Mouse (Mus musculus) embryonic facial prominence, embryonic 15.5 days (tissue): ENCODE measurements at regions not wholly inside any gene's neighbourhood (a gene's known extent, or its start where the extent isn't known, plus 50 kb on each side); places are given as distances from the start of the nearest gene placed in this dataset.
A peak's percentile ranks its signal among the peaks of the same experiment; 100 is the strongest.

Experiments used
- ATAC-seq: fragments of 200-750 bp; cut with Nextera tagmentation; 2 replicates; pipeline ENCODE4 v1.8.0; 2017; ENCODE audit warnings: low read depth, moderate TSS enrichment; ENCODE audit not compliant: insufficient number of reproducible peaks, low FRiP score, low TSS enrichment
- H3K27ac ChIP-seq: fragments of 300-500 bp; sonication (generic); replicated peaks from 2 replicates; pipeline ENCODE4 v1.5.1; 2015; ENCODE audit warnings: mild to moderate bottlenecking, inconsistent platforms
- H3K27me3 ChIP-seq: fragments of 300-500 bp; sonication (generic); 2 replicates; pipeline ENCODE4 v1.6.1; 2015; ENCODE audit warnings: inconsistent platforms
- H3K36me3 ChIP-seq: fragments of 300-500 bp; sonication (generic); 2 replicates; pipeline ENCODE4 v1.6.1; 2015; ENCODE audit warnings: mild to moderate bottlenecking, inconsistent platforms
- H3K4me1 ChIP-seq: fragments of 300-500 bp; sonication (generic); 2 replicates; pipeline ENCODE4 v1.6.1; 2015; ENCODE audit warnings: inconsistent platforms
- H3K4me2 ChIP-seq: fragments of 300-500 bp; sonication (generic); replicated peaks from 2 replicates; pipeline ENCODE4 v1.6.1; 2015; ENCODE audit warnings: mild to moderate bottlenecking, inconsistent platforms
- H3K4me3 ChIP-seq: fragments of 300-500 bp; sonication (generic); replicated peaks from 2 replicates; pipeline ENCODE4 v1.5.1; 2015; ENCODE audit warnings: mild to moderate bottlenecking, inconsistent platforms
- H3K9ac ChIP-seq: fragments of 300-500 bp; sonication (generic); 2 replicates; pipeline ENCODE4 v1.6.1; 2015; ENCODE audit warnings: inconsistent platforms
- H3K9me3 ChIP-seq: fragments of 300-500 bp; sonication (generic); replicated peaks from 2 replicates; pipeline ENCODE4 v1.6.1; 2016; ENCODE audit warnings: inconsistent platforms
- WGBS: fragments of 180-500 bp; shearing (Covaris S2); methylation state at CpG from one replicate; pipeline ENCODE4 v1.1.7; 2015; 5-methylcytosine and 5-hydroxymethylcytosine counted together

DNA sequence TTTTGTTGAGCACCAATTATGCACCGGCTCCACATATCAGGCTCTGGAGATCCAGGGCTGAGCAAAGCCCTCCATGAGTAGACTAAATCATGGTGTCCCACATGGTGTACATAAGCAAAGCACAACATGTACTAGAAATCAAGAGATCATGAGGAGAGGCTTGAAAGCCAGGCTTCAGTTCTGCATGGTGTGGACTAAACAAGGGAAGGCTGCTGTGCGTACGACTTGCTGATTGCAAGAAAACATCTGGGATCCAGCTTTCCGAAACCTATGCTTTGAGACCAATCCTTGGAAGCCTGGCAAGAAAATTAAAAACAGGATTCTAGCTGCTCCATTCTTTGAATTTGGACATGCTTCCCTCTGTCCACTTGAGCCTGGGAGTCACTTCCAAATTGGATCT is 249.1 kb upstream of the Sp8 start:
- Histone ChIP-seq H3K9ac (no peak overlapping the region), H3K27ac (no peak overlapping the region), H3K9me3 (no peaks in the 10 kb centered on the region), H3K4me3 (no peak overlapping the region), H3K4me2 (no peak overlapping the region), H3K36me3 (no peaks in the 10 kb centered on the region), H3K27me3 (no peaks in the 10 kb centered on the region), H3K4me1 (no peaks in the 10 kb centered on the region)
- peak; percentile 43; the same call in 1 of the 2 replicates for ATAC-seq
- 35% methylated on average over 4 of the region's 4 CpGs for WGBS

GRCm38 (mm10) chr12:118594781-118595574 is 251.2 kb upstream of the Sp8 start:
- ATAC-seq, result no peak
- 47% methylated on average over 18 of the region's 18 CpGs for WGBS
- Histone ChIP-seq H3K4me3 (no peak overlapping the region), H3K9me3 (no peaks in the 10 kb centered on the region), H3K4me1 (no peaks in the 10 kb centered on the region), H3K36me3 (no peaks in the 10 kb centered on the region), H3K9ac (no peak overlapping the region), H3K4me2 (no peak overlapping the region), H3K27ac (no peak overlapping the region), H3K27me3 (no peaks in the 10 kb centered on the region)

GRCm38 (mm10) chr12:118583829-118584628 is 262.1 kb upstream of the Sp8 start:
- H3K27ac ChIP-seq, result no peak overlapping the region

DNA sequence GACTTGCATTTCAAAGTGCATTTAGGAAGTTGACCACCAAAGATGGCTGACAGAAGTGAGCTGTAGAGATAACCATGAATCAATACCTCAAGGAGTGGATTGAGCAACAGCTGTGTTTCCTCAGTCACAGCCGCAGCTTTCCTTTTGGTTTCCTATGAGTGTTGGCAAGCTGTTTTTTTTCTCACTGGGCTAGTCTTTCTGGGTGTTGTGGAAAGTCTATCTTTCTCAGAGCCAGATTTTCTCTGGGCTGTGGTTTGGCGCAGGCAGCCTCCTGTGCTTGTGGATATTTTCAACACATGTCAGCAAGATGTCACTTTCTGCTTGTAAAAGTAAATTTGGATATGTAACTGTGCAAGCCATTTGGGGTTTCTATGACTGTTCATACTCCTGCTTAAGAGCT is 268.6 kb upstream of the Sp4 start:
- Histone ChIP-seq H3K27me3 (peaks cover 5% of the 10 kb centered on the region; the same call in 1 of the 2 replicates), H3K36me3 (no peaks in the 10 kb centered on the region), H3K4me1 (peaks cover under 1% of the 10 kb centered on the region; the same call in 1 of the 2 replicates), H3K9me3 (0 out of 2 replicates have a peak, but pooled peaks cover 2% of the 10 kb centered on the region), H3K9ac (no peak overlapping the region), H3K4me2 (no peak overlapping the region), H3K4me3 (no peak overlapping the region), H3K27ac (no peak overlapping the region)
- 33% methylated on average over 2 of the region's 2 CpGs for WGBS
- no peak for ATAC-seq

More at GRCm38 (mm10) chr12:118583829-118584628, 262.1 kb upstream of the Sp8 start:
- Histone ChIP-seq H3K9me3 (no peaks in the 10 kb centered on the region), H3K36me3 (no peaks in the 10 kb centered on the region), H3K4me1 (peaks cover 6% of the 10 kb centered on the region), H3K4me3 (no peak overlapping the region), H3K9ac (no peak overlapping the region), H3K27me3 (no peaks in the 10 kb centered on the region; the same call in 1 of the 2 replicates), H3K4me2 (no peak overlapping the region)
- no peak for ATAC-seq
- 50% methylated on average over 12 of the region's 12 CpGs for WGBS

DNA sequence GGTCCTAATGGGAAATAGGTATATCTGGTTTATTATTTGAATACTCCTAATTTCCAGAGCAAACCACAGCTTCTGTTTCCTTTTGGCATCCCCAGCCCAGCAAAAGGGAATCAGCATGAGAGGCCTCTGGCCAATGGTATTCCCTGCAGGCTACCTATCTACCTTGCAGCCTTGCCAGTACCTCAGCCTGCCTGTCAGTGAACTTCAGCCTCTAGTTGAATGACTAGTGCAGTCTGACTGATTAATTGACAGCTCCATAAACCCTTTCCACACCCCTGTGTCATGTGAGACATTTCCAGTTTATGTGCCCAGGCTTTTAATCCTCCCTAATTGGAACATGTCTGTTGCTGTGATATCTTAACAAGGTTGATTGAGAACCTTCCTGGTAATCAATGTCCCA is 265.4 kb upstream of the Sp4 start:
- Histone ChIP-seq H3K27me3 (no peaks in the 10 kb centered on the region; the same call in 1 of the 2 replicates), H3K4me2 (no peak overlapping the region), H3K9me3 (0 out of 2 replicates have a peak, but pooled peaks cover 2% of the 10 kb centered on the region), H3K4me1 (peaks cover 15% of the 10 kb centered on the region; the same call in 1 of the 2 replicates), H3K27ac (no peak overlapping the region), H3K4me3 (no peak overlapping the region), H3K36me3 (no peaks in the 10 kb centered on the region), H3K9ac (no peak overlapping the region)
- ATAC-seq, result no peak

- H3K27me3 ChIP-seq, result no peaks in the 10 kb centered on the region; the same call in 1 of the 2 replicates
- no peak overlapping the region for H3K4me2 ChIP-seq
- H3K9ac ChIP-seq, result no peak overlapping the region
- no peak overlapping the region for H3K4me3 ChIP-seq
- H3K4me1 ChIP-seq, result peaks cover 15% of the 10 kb centered on the region; the same call in 1 of the 2 replicates
- 21% methylated on average over 9 of the region's 9 CpGs for WGBS
- no peak overlapping the region for H3K27ac ChIP-seq
- 0 out of 2 replicates have a peak, but pooled peaks cover 2% of the 10 kb centered on the region for H3K9me3 ChIP-seq
- no peaks in the 10 kb centered on the region for H3K36me3 ChIP-seq
- no peak; the same call in 1 of the 2 replicates for ATAC-seq
Observed at GRCm38 (mm10) chr12:118564394-118565112, 263.3 kb upstream of the Sp4 start.

DNA sequence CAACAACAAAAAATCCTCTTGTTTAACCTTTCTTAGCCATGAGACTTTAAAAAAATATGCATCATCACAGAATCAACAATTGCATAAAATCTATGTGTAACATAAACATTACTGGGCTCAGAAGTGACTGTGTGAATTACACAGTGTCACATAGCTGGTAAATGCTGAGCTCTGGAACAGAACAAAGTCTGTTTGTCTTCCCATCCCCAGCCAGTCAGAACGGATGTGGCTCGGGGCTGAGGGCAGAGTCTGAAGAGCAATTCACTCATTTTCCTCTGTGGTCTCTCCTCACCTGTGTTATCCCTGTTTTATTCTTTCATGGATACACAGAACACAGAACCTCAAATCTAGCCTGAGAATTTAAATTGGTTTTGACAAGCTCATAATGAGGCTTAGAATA is 261.0 kb upstream of the Sp4 start:
- Histone ChIP-seq H3K27ac (no peak overlapping the region), H3K9ac (no peak overlapping the region), H3K36me3 (no peaks in the 10 kb centered on the region), H3K4me2 (no peak overlapping the region), H3K27me3 (no peaks in the 10 kb centered on the region; the same call in 1 of the 2 replicates), H3K4me1 (peaks cover 15% of the 10 kb centered on the region; the same call in 1 of the 2 replicates), H3K4me3 (no peak overlapping the region), H3K9me3 (no peaks in the 10 kb centered on the region)
- 29% methylated on average over 2 of the region's 2 CpGs for WGBS
- ATAC-seq, result no peak

DNA sequence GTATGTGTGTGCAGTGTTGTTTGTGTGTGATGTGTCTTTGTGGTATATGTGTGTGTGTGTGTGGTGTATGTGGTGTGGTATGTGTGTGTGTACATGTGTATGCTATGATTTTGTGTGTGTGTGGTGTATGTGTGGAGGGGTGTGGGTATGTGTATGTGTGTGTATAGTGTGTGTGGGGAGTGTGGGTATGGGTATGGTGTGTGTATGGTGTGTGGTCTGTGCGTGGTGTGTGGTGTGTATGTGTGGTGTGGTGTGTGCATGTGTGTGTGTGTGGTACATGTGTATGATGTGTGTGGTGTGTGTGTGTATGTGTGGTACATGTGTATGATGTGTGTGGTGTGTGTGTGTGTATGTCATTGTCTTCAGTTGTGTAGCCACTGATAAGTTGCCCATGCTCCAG is 247.8 kb upstream of the Sp4 start:
- Histone ChIP-seq H3K9ac (no peak overlapping the region), H3K4me2 (no peak overlapping the region), H3K36me3 (no peaks in the 10 kb centered on the region), H3K9me3 (no peaks in the 10 kb centered on the region), H3K27me3 (no peaks in the 10 kb centered on the region), H3K27ac (no peak overlapping the region), H3K4me3 (no peak overlapping the region), H3K4me1 (no peaks in the 10 kb centered on the region)
- WGBS, result 86% methylated on average over 1 of the region's 1 CpGs
- ATAC-seq, result no peak; the same call in 1 of the 2 replicates

DNA sequence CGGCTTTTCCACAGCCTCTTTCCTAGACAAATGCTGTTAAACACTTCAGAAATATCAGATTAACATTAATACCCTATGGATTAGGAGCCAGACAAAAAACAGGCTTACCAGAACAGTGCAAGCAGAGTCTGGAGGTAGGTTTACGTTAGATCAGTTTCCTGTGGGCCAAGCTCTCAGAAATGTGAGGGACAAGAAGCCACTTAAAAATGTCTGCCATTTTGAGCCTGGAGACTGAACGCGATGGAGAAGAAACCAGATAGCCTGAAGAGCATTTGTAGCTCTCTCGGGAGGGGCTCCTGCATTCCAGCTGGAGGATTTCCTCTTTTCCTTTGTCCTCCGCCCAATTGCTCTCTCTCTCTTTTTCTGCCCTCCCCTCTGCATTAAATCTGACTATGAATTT is 239.1 kb upstream of the Sp4 start:
- no peak overlapping the region for H3K9ac ChIP-seq
- no peak overlapping the region for H3K4me2 ChIP-seq
- 13% methylated on average over 6 of the region's 6 CpGs for WGBS
- no peaks in the 10 kb centered on the region for H3K9me3 ChIP-seq
- H3K36me3 ChIP-seq, result no peaks in the 10 kb centered on the region
- H3K4me3 ChIP-seq, result no peak overlapping the region
- no peaks in the 10 kb centered on the region for H3K4me1 ChIP-seq
- H3K27me3 ChIP-seq, result no peaks in the 10 kb centered on the region
- no peak for ATAC-seq
- no peak overlapping the region for H3K27ac ChIP-seq

DNA sequence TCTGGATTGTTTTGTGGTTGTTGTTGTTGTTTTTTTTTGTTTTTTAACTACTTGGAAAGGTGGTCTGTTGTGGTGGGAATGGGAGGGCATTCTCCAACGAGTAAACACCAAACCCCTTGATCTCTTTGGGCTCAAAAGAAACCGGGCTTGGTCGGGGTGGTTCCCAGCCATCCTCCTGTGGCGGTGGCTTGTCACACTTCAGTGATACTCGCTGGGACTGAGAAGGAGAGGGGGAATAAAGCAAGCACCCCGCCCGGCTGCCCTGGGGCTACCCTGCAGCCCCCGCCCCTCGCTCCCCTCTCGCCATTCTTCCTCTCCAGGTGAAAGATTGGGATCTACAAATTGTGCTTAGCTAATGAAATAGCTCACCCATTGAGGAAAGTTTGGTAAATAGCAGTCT is 229.3 kb upstream of the Sp4 start:
- peaks cover 38% of the 10 kb centered on the region for H3K27me3 ChIP-seq
- 3% methylated on average over 10 of the region's 10 CpGs for WGBS
- peak overlapping the region; percentile 35 for H3K4me2 ChIP-seq
- no peak for ATAC-seq
- no peaks in the 10 kb centered on the region for H3K9me3 ChIP-seq
- H3K4me1 ChIP-seq, result peaks cover 9% of the 10 kb centered on the region; the same call in 1 of the 2 replicates
- H3K36me3 ChIP-seq, result no peaks in the 10 kb centered on the region
- no peak overlapping the region for H3K9ac ChIP-seq
- no peak overlapping the region for H3K27ac ChIP-seq
- no peak overlapping the region; the same call in 1 of the 2 replicates for H3K4me3 ChIP-seq
